Mouse (Mus musculus) CH12.LX (cell line): ENCODE results near the gene Tmem216. TPM values are rescaled to one million over a fixed set of nuclear protein-coding genes. Genes with fewer than 3 reads are reported as not detected.

ENCODE experiments used
- DNase-seq: peaks from one replicate; pipeline ENCODE4 v3.0.0-alpha.2; 2013; ENCODE audit errors: extremely low read depth
- H3K27ac ChIP-seq: 2 replicates; pipeline ENCODE4 v1.5.1; 2012; ENCODE audit warnings: low read depth, mild to moderate bottlenecking, control low read depth, moderate library complexity; ENCODE audit not compliant: insufficient read depth
- H3K27me3 ChIP-seq: replicated peaks from 2 replicates; pipeline ENCODE3; 2012; ENCODE audit warnings: inconsistent platforms
- H3K36me3 ChIP-seq, 2 experiments: replicated peaks in 1 of 2; 2 replicates each; pipeline versions ENCODE3 to v1.6.1; 2012; ENCODE audit warnings: inconsistent platforms in 1 of 2, low read length in 1 of 2, mild to moderate bottlenecking in 1 of 2, mixed read lengths in 1 of 2, moderate library complexity in 1 of 2; ENCODE audit not compliant: control insufficient read depth in 1 of 2, insufficient read depth in 1 of 2
- H3K4me1 ChIP-seq, 2 experiments: 2 replicates each; pipeline ENCODE4 v1.6.1; 2012; ENCODE audit warnings: inconsistent platforms in 1 of 2, moderate library complexity in 1 of 2; ENCODE audit not compliant: insufficient read depth in 2 of 2, control insufficient read depth in 1 of 2
- H3K4me2 ChIP-seq: 2 replicates; pipeline ENCODE4 v1.6.1; 2012; ENCODE audit warnings: low read depth, mild to moderate bottlenecking, control low read depth; ENCODE audit not compliant: poor library complexity, insufficient read depth, severe bottlenecking
- H3K4me3 ChIP-seq, 3 experiments: fragments of 150-350 bp in 1 of 3; sonication (generic) in 1 of 3; replicated peaks in 1 of 3; 2 replicates each; pipeline versions ENCODE3 to v1.5.1; 2011 to 2012; ENCODE audit warnings: low read depth in 2 of 3, low read length in 2 of 3, mild to moderate bottlenecking in 2 of 3, moderate library complexity in 2 of 3, control low read depth in 1 of 3, improper control_type of control experiment in 1 of 3, inconsistent platforms in 1 of 3, mixed read lengths in 1 of 3; ENCODE audit not compliant: poor library complexity in 1 of 3
- H3K79me2 ChIP-seq: replicated peaks from 2 replicates; pipeline ENCODE4 v1.6.1; 2012; ENCODE audit warnings: mild to moderate bottlenecking, moderate library complexity; ENCODE audit not compliant: control insufficient read depth, poor library complexity, insufficient read depth, severe bottlenecking; ENCODE audit errors: extremely low read depth
- H3K9ac ChIP-seq: 2 replicates; pipeline ENCODE4 v1.6.1; 2012; ENCODE audit warnings: low read depth, mild to moderate bottlenecking, control low read depth, moderate library complexity; ENCODE audit not compliant: insufficient read depth
- H3K9me3 ChIP-seq: replicated peaks from 2 replicates; pipeline ENCODE3; 2012; ENCODE audit warnings: low read length, inconsistent platforms, mixed read lengths
- BHLHE40 ChIP-seq: IDR thresholded peaks from 2 replicates; pipeline ENCODE4 v1.6.1; 2011; ENCODE audit warnings: mild to moderate bottlenecking, low read depth, low read length, improper control_type of control experiment
- CHD1 ChIP-seq: IDR thresholded peaks from 2 replicates; pipeline ENCODE4 v1.6.1; 2012; ENCODE audit warnings: low read depth, low read length, improper control_type of control experiment, inconsistent platforms
- CHD2 ChIP-seq: IDR thresholded peaks from 2 replicates; pipeline ENCODE4 v1.6.1; 2011; ENCODE audit warnings: low read length, improper control_type of control experiment
- CTCF ChIP-seq, 2 experiments: IDR thresholded peaks in 1 of 2; conservative IDR thresholded peaks in 1 of 2; 2 replicates each; pipeline ENCODE4 v1.5.1; 2011 to 2012; ENCODE audit warnings: low read depth in 2 of 2, low read length in 2 of 2, improper control_type of control experiment in 1 of 2, inconsistent platforms in 1 of 2, mild to moderate bottlenecking in 1 of 2, moderate library complexity in 1 of 2
- E2F4 ChIP-seq: IDR thresholded peaks from 2 replicates; pipeline ENCODE4 v1.6.1; 2011; ENCODE audit warnings: low read depth, low read length, improper control_type of control experiment; ENCODE audit not compliant: insufficient replicate concordance
- ELF1 ChIP-seq: IDR thresholded peaks from 2 replicates; pipeline ENCODE4 v1.6.1; 2014; ENCODE audit warnings: low read depth, mild to moderate bottlenecking, inconsistent platforms, low read length, improper control_type of control experiment
- IRF4 ChIP-seq: IDR thresholded peaks from 2 replicates; pipeline ENCODE4 v1.6.1; 2014; ENCODE audit warnings: low read depth, mild to moderate bottlenecking, inconsistent platforms, low read length, improper control_type of control experiment
- KAT2A ChIP-seq: IDR thresholded peaks from 2 replicates; pipeline ENCODE4 v1.6.1; 2012; ENCODE audit warnings: low read length, improper control_type of control experiment, inconsistent platforms; ENCODE audit not compliant: insufficient replicate concordance
- MAFK ChIP-seq: IDR thresholded peaks from 2 replicates; pipeline ENCODE4 v1.6.1; 2011; ENCODE audit warnings: low read length, improper control_type of control experiment; ENCODE audit not compliant: insufficient replicate concordance
- MAX ChIP-seq: IDR thresholded peaks from 2 replicates; pipeline ENCODE4 v1.6.1; 2011; ENCODE audit warnings: low read length, improper control_type of control experiment
- MAZ ChIP-seq: IDR thresholded peaks from 2 replicates; pipeline ENCODE4 v1.6.1; 2012; ENCODE audit warnings: low read depth, mild to moderate bottlenecking, inconsistent platforms, low read length, improper control_type of control experiment, moderate library complexity
- MEF2A ChIP-seq: IDR thresholded peaks from 2 replicates; pipeline ENCODE4 v1.6.1; 2014; ENCODE audit warnings: low read depth, mild to moderate bottlenecking, inconsistent platforms, low read length, improper control_type of control experiment, borderline replicate concordance
- NELFE ChIP-seq: IDR thresholded peaks from 2 replicates; pipeline ENCODE4 v1.6.1; 2011; ENCODE audit warnings: low read depth, low read length, improper control_type of control experiment
- NRF1 ChIP-seq: IDR thresholded peaks from 2 replicates; pipeline ENCODE4 v1.6.1; 2014; ENCODE audit warnings: low read depth, mild to moderate bottlenecking, inconsistent platforms, low read length, improper control_type of control experiment, moderate library complexity
- UBTF ChIP-seq: IDR thresholded peaks from 2 replicates; pipeline ENCODE4 v1.6.1; 2012; ENCODE audit warnings: low read depth, mild to moderate bottlenecking, inconsistent platforms, low read length, improper control_type of control experiment, moderate library complexity
- USF2 ChIP-seq: conservative IDR thresholded peaks from 2 replicates; pipeline ENCODE4 v1.6.1; 2011; ENCODE audit warnings: low read depth, low read length, improper control_type of control experiment
- ZC3H11A ChIP-seq: IDR thresholded peaks from 2 replicates; pipeline ENCODE4 v1.6.1; 2012; ENCODE audit warnings: low read depth, mild to moderate bottlenecking, inconsistent platforms, low read length, improper control_type of control experiment
- ZMIZ1 ChIP-seq: IDR thresholded peaks from 2 replicates; pipeline ENCODE4 v1.6.1; 2012; ENCODE audit warnings: low read depth, mild to moderate bottlenecking, inconsistent platforms, low read length, improper control_type of control experiment
- dilution Hi-C: fragments of 300-500 bp; cut with MboI; formaldehyde crosslinking; loops from 2 replicates; pipeline ENCODE4 v1.14.3; 2020; ENCODE audit warnings: low sequenced_read_pairs; ENCODE audit not compliant: extremely low pct_unique_long_range_greater_than_20kb, extremely low pct_ligation_motif_present
- in situ Hi-C: fragments of 300-500 bp; cut with MboI; formaldehyde crosslinking; loops from 3 replicates; pipeline ENCODE4 v1.14.3; 2019; ENCODE audit warnings: low sequenced_read_pairs, low pct_ligation_motif_present, low pct_unique_long_range_greater_than_20kb, mixed read lengths
- polyA plus RNA-seq: library from polyadenylated mRNA; unstranded; fragments of >175 nt; gene quantifications from 2 replicates; pipeline ENCODE4 v1.2.1, GENCODE M21; 2012; ENCODE audit warnings: low read depth; ENCODE audit not compliant: insufficient read length
- total RNA-seq, 2 experiments: library from RNA; depleted of rRNA; stranded (reverse); fragments of 300-350 nt in 1 of 2; fragments of >200 nt in 1 of 2; gene quantifications; 2 replicates each; pipeline ENCODE4 v1.2.3; 2012 to 2014

The Tmem216 gene
- total and polyA plus RNA-seq, 3 experiments = 19.9 to 25.7 (median 24.0) TPM

GRCm38 (mm10) chr19:10557430-10557829 lies 1.4 kb upstream of the Tmem216 start:
- H3K4me3 ChIP-seq = no peak overlapping the region
- H3K79me2 ChIP-seq = peaks cover 4% of the 10 kb centered on the region
- peaks cover 5 to 27% of the 10 kb centered on the region in 2 experiments for H3K4me1 ChIP-seq
- no peaks in the 10 kb centered on the region for H3K9me3 ChIP-seq
- H3K9ac ChIP-seq = no peak overlapping the region
- H3K27me3 ChIP-seq = no peaks in the 10 kb centered on the region
- dilution Hi-C loops (no loop called here), in situ Hi-C loops (no loop called here)
- no peak overlapping the region for H3K4me2 ChIP-seq
- H3K36me3 ChIP-seq = peaks cover 0 to 17% of the 10 kb centered on the region in 2 experiments
- DNase-seq = no peak
- H3K27ac ChIP-seq = no peak overlapping the region
- no peak for TF ChIP-seq BHLHE40
- TF ChIP-seq CTCF (conservative IDR thresholded peaks at IDR 0.05 in 1 of 2, IDR thresholded peaks at IDR 0.05 in 1 of 2; ENCODE audit: low read depth in 2 of 2, low read length in 2 of 2) = no peak
- TF ChIP-seq IRF4 = no peak
- no peak for TF ChIP-seq MAZ
- no peak for TF ChIP-seq KAT2A
- no peak for TF ChIP-seq MAX

GRCm38 (mm10) chr19:10557001-10557400 lies 963 bp upstream of the Tmem216 start:
- H3K4me2 ChIP-seq = no peak overlapping the region
- no peak overlapping the region for H3K9ac ChIP-seq
- no peak for DNase-seq
- H3K27ac ChIP-seq = no peak overlapping the region
- TF ChIP-seq NRF1 (no peak), KAT2A (no peak), BHLHE40 (no peak), E2F4 (no peak), NELFE (no peak), ELF1 (no peak), ZC3H11A (no peak), MEF2A (no peak), CHD2 (no peak), ZMIZ1 (no peak), UBTF (no peak), MAFK (no peak), USF2 (no peak), CHD1 (no peak), MAX (no peak)
- H3K27me3 ChIP-seq = no peaks in the 10 kb centered on the region
- H3K4me3 ChIP-seq = no peak overlapping the region
- dilution Hi-C loops (no loop called here), in situ Hi-C loops (no loop called here)
- peaks cover 4% of the 10 kb centered on the region for H3K79me2 ChIP-seq
- peaks cover 0 to 20% of the 10 kb centered on the region in 2 experiments for H3K36me3 ChIP-seq
- H3K4me1 ChIP-seq = peaks cover 5 to 27% of the 10 kb centered on the region in 2 experiments
- no peaks in the 10 kb centered on the region for H3K9me3 ChIP-seq
